Mouse (Mus musculus) megakaryocyte progenitor cell, adult 5-6 weeks (primary cell): Measurements from ENCODE around the gene Irf8. TPM values are rescaled to one million over a fixed set of nuclear protein-coding genes. Genes with fewer than 3 reads are reported as not detected.
A peak's percentile ranks its signal among the peaks of the same experiment; 100 is the strongest.

Experiments used
- ATAC-seq: replicated peaks from 2 replicates; pipeline ENCODE4 v1.8.0; 2016; ENCODE audit warnings: mild to moderate bottlenecking, moderate TSS enrichment, inconsistent platforms; ENCODE audit not compliant: poor library complexity
- total RNA-seq, 2 experiments: library from RNA; stranded (forward) in 1 of 2; stranded (reverse) in 1 of 2; fragments of 157-497, 149-512 nt in 1 of 2; fragments of 200-1000 nt in 1 of 2; gene quantifications; 2 replicates each; pipeline versions ENCODE4 v1.2.3 to v1.2.4; 2015 to 2017

Gene Irf8
- total RNA-seq, 2 experiments from 2014 or later, result 80.9 to 205 TPM

DNA sequence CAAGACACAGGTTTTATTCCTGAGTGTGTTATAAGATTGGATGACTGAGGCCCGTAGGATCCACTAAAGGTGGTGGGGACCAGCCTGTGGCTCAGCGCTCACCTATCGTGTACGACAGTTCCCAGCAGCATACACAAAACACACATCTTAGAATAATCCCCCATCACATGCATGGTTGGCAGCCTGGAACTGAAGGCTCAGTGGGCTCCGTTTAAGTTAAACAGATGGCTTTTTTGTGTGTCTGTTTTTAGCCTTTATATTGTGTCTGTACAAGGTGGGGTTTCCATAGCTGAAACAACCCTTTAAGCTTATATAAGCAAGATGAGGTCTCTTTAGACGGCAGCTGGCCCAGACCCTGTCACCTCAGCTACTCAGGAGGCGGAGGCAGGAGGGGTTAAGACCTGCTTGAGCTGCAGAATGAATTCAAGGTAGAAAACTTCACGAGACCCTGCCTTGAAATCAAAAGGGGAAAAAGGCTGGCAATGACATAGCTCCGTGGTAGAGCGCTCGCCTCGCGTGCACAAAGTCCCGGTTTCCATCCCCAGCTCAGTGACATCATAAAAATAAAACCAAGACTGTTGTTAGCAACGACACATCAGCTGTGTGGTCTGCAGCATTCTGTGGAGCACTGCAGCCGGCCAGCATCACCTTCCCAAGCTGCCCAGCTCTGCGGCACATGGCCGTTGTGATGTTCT is 10.0 kb downstream of the Irf8 start:
- ATAC-seq, result no peak

- ATAC-seq, result no peak
Measured at GRCm38 (mm10) chr8:120747286-120747685, 11.1 kb downstream of the Irf8 start.

DNA sequence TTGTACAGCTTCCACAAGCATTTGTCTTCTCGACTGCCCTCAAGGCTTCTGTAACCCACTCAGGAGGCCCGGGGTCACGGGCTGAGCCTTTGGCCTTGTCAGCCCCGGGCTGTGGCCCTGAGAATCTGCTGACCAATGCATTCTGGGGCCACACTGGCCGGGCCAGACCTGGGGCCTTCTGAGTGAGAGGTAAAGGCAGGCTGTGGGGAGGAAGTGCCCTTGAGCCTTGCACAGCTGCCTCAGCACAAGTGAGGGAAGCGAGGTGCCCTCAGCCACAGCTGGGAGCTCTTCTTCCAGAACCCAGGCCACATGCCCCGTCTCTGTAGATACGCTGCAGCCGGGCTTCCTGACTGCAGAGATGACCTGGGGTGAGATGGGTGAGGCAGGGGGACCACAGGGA is 14.5 kb downstream of the Irf8 start:
- no peak for ATAC-seq

GRCm38 (mm10) chr8:120751226-120752081 is 15.3 kb downstream of the Irf8 start:
- ATAC-seq, result 0 out of 2 replicates have a peak, but pooled peaks have one; percentile 7

DNA sequence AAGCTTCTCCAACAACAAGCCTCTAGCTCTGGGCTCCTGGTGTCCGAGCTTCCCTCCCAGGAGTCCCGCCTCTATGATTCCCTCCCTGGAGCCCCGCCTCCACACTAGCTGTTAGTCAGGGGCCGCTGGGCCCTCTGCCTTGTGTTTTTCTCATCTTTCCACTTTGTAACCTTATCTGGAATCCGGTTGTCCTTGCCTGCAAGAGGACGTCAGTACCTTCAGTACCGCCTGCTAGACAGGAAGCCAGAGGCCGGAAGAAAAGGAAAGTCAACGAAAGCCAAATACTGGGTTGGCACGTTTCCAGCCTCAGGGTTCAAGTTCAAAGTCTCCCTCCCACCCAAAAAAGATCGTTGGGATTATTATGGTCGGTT is 15.9 kb downstream of the Irf8 start:
- ATAC-seq, result peak; percentile 55

- no peak for ATAC-seq
Measured at GRCm38 (mm10) chr8:120753476-120753875, 17.3 kb downstream of the Irf8 start.

DNA sequence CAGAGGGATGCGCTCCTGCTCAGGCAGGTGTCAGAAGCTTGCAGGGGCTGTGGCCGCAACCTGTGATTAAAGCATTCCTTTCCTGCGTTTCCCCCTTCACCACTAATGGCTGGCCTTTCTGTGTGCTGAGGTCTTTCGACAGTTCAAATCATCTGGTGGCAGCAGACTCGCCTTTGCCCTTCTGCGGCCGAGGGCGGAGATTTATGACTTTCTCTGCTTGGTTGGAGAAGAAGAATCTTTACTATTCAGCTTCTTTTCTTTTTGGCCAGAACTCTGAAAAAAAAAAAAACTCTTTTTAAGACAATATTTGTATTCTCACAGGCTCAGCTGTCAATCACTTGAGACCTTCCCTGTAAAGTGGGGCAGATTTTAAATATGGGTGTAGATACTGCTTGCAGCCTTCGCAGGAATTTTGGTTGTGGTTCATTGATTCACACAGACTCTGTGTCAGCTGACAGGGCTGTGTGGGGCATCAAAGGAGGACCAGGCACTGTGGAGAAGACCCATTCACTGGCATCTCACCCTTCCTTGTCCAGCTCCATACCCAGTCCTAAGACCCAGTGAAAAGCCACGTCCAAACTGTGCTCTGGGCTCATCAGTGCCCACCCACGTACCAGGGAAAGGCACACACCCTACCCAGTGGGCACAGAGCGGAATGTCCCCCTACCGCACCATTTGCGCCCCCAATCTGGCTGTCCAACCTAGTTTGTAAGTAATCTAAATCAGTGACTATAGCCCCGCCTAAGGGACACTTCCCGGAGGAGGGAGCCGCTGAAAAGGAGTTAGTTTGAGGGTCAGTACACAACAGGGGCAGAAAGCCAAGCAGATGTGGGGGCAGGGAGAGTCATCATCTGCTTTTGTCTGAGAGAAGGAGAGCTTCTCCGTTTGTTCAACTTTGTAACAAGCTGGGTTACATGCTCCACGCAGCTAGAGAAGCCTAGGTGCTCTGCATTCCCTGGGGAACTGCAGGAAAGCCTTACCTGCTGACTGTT is 19.4 kb downstream of the Irf8 start:
- no peak for ATAC-seq

DNA sequence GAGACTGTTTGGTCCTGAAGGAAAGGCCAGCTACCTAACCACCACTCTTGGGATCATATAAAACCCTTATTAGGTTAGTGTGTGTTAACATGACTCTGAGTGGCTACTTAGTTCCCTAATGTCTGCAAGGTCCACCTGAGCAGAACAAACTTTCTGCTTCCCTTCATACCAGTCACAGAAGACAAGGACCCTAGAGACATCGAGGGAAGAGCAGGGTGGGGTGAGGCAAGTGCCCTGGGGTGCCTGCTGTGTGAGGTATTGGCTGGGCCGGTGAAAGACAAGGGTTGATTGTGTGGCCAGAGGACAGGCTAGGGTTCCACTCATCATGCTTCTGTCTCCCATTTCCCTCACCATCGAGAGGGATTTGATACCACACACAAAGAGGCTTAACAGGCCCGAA is 21.8 kb downstream of the Irf8 start:
- no peak for ATAC-seq

DNA sequence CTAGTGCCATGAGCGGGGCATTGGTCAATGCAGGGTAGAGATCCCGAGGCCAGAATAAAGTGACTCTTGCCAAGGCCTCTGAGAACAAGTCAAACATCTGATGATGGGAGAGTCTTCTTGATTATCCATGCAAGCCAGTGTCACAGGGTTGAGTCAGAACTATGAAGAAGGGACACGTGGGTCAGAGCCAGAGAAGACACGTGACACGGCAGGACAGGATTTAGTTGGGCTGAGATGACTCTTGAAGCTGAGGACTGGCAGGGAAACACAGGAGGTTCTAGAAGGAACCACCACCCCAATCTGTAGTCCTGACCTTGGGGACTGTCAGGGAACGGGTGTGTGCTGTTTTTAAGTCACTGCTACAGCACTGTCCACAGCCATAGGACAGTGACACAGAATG is 23.7 kb downstream of the Irf8 start:
- ATAC-seq, result no peak

- peak; percentile 32; the same call in 1 of the 2 replicates for ATAC-seq
Measured at GRCm38 (mm10) chr8:120760341-120761215, 24.4 kb downstream of the Irf8 start.

DNA sequence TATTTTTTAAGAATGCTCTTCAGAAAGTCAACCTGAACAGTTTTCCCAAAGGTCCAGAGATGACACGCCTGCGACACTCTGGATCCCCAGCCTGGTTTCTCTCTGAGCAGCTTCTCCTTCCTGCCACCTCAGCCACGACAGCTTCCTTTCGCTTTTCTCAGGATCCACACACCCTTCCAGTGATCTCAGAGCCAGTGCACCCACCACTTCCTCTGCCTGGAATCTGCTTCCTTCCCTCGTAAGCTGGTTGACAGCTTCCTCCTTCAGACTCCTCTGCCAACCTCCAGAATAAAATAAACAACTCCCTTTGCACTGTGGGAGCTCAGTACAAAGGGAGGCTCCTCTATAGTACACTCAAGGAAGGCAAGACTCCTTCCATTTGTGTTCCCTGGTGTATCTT is 27.1 kb downstream of the Irf8 start:
- ATAC-seq, result peak; percentile 68

DNA sequence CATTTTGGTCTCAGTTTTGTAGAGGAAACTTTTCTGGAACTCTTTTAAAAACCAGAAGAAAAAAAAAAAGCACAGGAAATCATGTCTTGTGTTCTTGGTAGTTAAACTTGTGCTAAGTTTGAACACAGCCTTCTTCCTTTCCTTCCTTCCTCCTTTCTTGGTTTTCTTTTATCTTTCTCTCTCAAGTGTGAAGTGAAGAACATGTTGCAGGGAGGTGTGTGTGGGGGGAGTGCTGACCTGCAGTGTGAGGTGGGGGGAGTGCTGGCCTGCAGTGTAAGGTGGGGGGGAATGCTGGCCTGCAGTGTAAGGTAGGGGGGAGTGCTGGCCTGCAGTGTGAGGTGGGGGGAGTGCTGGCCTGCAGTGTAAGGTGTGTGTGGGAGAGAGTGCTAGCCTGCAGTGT is 28.5 kb downstream of the Irf8 start:
- no peak for ATAC-seq

GRCm38 (mm10) chr8:120766622-120767021 is 30.5 kb downstream of the Irf8 start:
- peak; percentile 70 for ATAC-seq

DNA sequence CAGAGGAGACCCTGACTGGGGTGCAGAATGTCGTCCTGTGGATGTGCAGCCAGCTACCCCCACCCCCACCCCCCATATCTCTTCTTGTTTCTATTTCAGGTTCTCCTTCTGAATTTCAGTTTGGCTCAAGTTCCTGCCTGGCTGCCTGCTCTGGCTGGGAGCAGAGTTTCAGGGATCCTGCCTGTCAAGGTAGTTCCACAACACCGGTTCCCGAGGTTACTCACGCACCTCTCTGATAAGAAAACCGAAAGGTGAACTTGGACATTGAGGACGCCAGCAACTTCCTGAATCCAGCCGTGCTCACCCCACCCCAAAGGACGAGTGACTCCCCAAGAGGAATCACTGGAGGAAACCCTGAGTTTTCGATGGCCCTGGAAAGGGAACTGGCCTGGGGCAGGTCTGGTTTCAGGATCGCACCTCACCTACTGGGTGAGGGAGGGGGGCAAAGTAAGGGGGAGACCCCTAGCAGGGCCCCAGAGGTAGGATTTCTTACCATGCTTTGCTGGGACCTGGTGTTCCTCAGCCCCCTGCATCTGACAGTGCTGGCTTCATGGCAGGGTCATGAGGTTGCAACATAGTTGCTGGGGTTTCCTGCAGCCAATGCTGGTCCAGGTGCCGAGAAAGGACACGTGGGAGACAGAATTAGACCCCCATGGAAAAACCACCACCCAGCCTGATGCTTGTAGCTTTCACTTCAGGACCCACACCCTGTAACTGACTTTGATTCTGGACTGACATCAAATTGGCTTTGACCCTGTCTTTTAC is 32.5 kb downstream of the Irf8 start:
- ATAC-seq, result peak; percentile 26; the same call in 1 of the 2 replicates

DNA sequence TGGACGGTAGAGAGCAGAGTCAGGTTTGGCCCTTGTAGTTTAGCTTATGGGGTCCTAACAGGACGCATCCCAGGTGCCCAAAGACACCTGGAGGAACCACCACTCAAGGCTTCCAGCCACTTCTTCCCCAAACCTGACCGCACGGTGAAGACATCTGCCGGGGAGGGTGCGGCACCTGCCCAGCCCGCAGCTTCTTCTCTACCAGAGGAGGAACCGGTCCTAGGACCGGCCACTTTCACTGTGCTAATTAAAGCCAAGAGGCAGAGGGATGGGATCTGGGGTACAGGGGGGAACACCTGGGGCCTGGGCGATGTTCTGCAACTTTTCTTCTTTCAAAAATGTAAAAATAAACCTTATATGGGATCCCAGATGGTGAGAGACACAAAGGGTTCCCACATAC is 41.0 kb downstream of the Irf8 start:
- no peak; the same call in 1 of the 2 replicates for ATAC-seq

DNA sequence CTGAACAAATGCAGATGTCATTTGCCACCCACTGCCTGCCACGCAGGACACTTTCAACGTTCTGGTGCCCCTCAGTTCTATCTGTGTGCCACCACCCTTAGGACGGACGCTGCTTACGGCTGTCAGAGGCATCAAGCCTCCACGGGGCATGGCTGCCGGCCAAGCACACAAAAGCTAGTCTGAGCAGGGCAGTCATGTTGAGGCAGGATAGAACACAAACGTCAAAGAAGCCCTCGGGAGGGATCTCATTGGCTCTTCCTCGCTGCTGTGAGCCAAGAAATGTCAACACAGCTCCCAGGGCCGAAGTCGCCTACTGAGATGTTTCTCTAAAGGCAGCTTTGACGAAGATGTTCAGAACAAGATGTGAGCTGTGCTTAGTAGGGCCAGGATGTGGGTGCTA is 41.6 kb downstream of the Irf8 start:
- no peak for ATAC-seq

GRCm38 (mm10) chr8:120779106-120779505 is 42.9 kb downstream of the Irf8 start:
- no peak for ATAC-seq

DNA sequence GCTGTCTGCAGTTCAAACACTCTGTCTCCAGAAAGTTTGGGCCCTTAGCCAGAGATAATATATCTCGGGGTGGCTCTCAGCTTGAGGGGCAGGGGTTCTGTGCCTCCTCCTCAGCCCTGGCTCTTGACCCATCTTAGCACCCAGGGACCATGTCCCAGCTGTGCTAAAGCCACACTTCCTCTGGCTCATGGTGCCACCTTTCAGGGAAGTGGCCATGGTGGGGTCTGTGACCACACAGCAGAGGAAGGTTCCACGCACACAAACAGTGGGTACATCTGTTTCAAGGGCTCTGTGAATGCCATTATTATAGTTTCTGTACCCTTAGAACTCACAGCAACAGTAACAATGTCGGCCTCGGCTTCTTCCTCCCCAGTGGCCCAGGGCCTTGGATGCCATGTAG is 47.6 kb downstream of the Irf8 start:
- peak; percentile 35; the same call in 1 of the 2 replicates for ATAC-seq

GRCm38 (mm10) chr8:120786753-120787152 is 50.6 kb downstream of the Irf8 start:
- ATAC-seq, result no peak
